Mouse (Mus musculus) intestine, postnatal 0 days (tissue): ENCODE measurements around the gene Pde4c. TPM values are rescaled to one million over a fixed set of nuclear protein-coding genes. Genes with fewer than 3 reads are reported as not detected.

Source experiments
- ATAC-seq: fragments of 200-750 bp; cut with Nextera tagmentation; 2 replicates; pipeline ENCODE4 v1.8.0; 2017; ENCODE audit warnings: mild to moderate bottlenecking, moderate TSS enrichment, moderate library complexity
- H3K27ac ChIP-seq: fragments of 300-500 bp; sonication (generic); 2 replicates; pipeline ENCODE4 v1.5.1; 2014; ENCODE audit warnings: mild to moderate bottlenecking, low read depth, low read length, moderate library complexity
- H3K27me3 ChIP-seq: fragments of 300-500 bp; sonication (generic); replicated peaks from 2 replicates; pipeline ENCODE4 v1.6.1; 2014; ENCODE audit warnings: low read length, mixed read lengths; ENCODE audit not compliant: control insufficient read depth, insufficient read depth
- H3K36me3 ChIP-seq: fragments of 300-500 bp; sonication (generic); 2 replicates; pipeline ENCODE4 v1.6.1; 2014; ENCODE audit warnings: mild to moderate bottlenecking, moderate library complexity; ENCODE audit not compliant: control insufficient read depth, insufficient read depth
- H3K4me1 ChIP-seq: fragments of 300-500 bp; sonication (generic); replicated peaks from 2 replicates; pipeline ENCODE4 v1.6.1; 2014; ENCODE audit warnings: antibody characterized with exemption, low read length, mixed read lengths; ENCODE audit not compliant: control insufficient read depth, insufficient read depth
- H3K4me2 ChIP-seq: fragments of 300-500 bp; sonication (generic); replicated peaks from 2 replicates; pipeline ENCODE4 v1.6.1; 2014; ENCODE audit warnings: low read depth, mild to moderate bottlenecking, moderate library complexity
- H3K4me3 ChIP-seq: fragments of 300-500 bp; sonication (generic); 2 replicates; pipeline ENCODE4 v1.5.1; 2014; ENCODE audit warnings: low read depth, low read length
- H3K9ac ChIP-seq: fragments of 300-500 bp; sonication (generic); 2 replicates; pipeline ENCODE4 v1.6.1; 2014; ENCODE audit warnings: mild to moderate bottlenecking, low read depth, low read length
- H3K9me3 ChIP-seq: fragments of 300-500 bp; sonication (generic); 2 replicates; pipeline ENCODE4 v1.6.1; 2016; ENCODE audit warnings: mixed run types; ENCODE audit not compliant: control insufficient read depth
- CTCF ChIP-seq: sonication (generic); IDR thresholded peaks from 2 replicates; pipeline ENCODE4 v1.5.1; 2016; ENCODE audit warnings: low read depth, mild to moderate bottlenecking, control low read depth, antibody characterized with exemption, moderate library complexity
- WGBS: fragments of 180-500 bp; shearing (Covaris S2); extraction: QIAGEN DNeasy Blood & Tissue Kit; methylation state at CpG from one replicate; pipeline ENCODE4 v1.1.7; 2014; 5-methylcytosine and 5-hydroxymethylcytosine counted together
- polyA plus RNA-seq: library from polyadenylated mRNA; unstranded; fragments of >200 nt; fragmentation: Nextera tagmentation; extraction: Ambion mirVana; gene quantifications from 2 replicates; pipeline ENCODE4 v1.2.1, GENCODE M21; 2015

Gene Pde4c
- polyA plus RNA-seq, 1 experiment from 2014 or later = 0.21 TPM

DNA sequence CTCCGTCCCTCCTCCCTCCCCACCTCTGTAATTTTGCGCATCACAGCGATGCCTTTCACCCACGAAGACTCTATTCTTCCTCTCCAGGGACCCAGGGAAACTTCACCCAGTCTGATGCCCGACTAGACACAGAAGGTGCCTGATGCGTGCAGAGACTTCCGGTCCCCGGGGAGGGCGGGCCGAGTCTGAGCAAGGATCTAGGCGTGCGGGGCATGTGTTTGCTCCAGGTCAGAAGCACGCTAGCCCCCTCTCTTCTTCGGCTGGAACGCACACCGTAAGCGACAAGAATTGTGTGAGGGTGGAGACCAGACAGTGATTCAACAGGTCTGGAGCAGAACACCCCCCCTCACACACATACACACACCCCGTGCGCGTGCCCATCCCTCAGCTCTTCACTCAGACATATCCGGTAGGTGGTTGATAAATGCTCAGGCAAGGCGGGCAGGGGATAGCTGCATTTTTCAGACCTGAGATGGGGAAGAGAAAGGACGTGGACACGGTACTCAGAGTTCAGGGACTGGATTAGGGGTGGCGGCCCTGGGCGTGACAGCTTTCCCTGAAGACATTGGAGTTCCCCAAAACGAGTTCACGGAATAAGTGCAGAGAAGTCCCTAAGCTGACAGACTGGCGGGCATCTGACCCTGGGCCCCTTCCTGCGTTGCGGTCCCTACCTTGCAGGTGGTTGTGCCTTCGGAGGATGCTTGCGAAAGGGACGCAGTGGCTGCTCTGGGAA is 42.5 kb downstream of the Pde4c start:
- Histone ChIP-seq H3K4me1 (0 out of 2 replicates have a peak, but pooled peaks cover 6% of the 10 kb centered on the region), H3K36me3 (peaks cover 42% of the 10 kb centered on the region), H3K27ac (peak overlapping the region; percentile 96; the same call in 1 of the 2 replicates), H3K9ac (peak overlapping the region; percentile 45), H3K4me3 (peak overlapping the region; percentile 53), H3K4me2 (peak overlapping the region; percentile 78), H3K27me3 (no peaks in the 10 kb centered on the region), H3K9me3 (no peaks in the 10 kb centered on the region)
- 2% methylated on average over 34 of the region's 34 CpGs for WGBS
- no peak for ATAC-seq
- TF ChIP-seq CTCF = no peak

DNA sequence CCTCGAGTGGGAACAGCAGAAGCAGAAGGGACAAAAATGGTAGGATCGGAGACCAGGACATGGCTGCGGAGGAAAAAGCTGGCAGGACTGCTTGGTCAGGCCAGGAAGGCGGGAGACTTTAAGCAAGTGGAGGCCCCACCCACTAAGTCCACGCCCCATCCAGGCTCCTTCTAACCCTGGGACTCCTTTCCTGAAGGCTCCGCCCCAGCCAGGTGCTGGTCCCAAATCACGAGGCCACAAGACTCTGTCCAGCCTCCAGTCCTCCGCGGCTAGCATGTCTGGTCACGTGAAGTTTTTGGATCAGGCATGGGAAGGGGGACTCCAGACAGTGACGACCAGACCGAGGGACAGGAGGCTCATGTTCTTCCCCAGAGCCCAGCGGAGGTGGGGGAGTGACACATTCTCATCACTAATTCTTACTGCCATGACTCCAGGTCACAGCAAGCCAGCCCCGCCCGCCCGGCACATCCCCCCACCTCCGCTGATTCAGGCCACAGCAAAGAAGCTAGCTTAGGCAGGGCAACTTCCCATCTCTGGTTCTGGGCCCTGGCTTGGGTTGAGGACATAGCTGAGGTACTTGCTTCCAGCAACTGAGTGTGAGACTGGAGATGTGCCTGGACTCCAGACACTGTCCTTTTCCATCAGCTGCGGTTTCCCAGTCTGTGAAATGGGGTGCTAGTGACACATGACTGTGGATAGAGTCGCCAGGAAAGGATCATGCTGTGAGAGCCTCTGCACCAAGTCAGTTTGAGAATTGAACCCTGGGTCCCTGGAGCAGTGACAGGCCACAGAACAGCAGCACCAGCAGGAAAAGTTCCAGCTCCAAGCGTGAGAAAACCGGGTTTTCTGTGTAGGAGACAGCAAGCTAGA is 43.3 kb downstream of the Pde4c start:
- Histone ChIP-seq H3K36me3 (peaks cover 50% of the 10 kb centered on the region), H3K4me3 (peak overlapping the region; percentile 53), H3K9me3 (no peaks in the 10 kb centered on the region), H3K4me1 (0 out of 2 replicates have a peak, but pooled peaks cover 6% of the 10 kb centered on the region), H3K27ac (peak overlapping the region; percentile 5; the same call in 1 of the 2 replicates), H3K4me2 (peak overlapping the region; percentile 78), H3K27me3 (no peaks in the 10 kb centered on the region), H3K9ac (peak overlapping the region; percentile 45)
- 14% methylated on average over 21 of the region's 21 CpGs for WGBS
- no peak for TF ChIP-seq CTCF
- ATAC-seq = peak; percentile 39

DNA sequence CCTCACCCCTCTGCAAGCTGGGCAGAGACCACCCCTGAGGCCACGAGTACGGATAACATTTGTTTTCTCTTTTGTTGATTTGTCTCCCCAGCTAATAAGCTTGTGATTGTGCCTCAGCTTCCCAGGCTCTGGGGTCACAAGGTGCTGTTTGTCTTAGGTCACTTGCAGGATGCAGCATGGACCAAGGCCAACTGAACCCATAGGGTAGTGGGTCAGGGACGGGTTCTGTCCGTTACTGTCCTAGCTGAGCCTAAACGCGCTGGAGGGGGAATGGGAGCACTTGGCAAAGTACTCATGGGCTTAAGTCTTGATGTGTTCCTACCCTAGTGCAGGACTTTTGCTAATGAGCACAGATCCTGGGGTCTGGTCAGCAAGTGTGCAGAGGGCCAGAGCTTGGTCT is 44.0 kb downstream of the Pde4c start:
- no peak for TF ChIP-seq CTCF
- Histone ChIP-seq H3K27me3 (no peaks in the 10 kb centered on the region), H3K27ac (no peak overlapping the region), H3K9ac (no peak overlapping the region), H3K9me3 (no peaks in the 10 kb centered on the region), H3K4me3 (no peak overlapping the region), H3K4me2 (no peak overlapping the region), H3K36me3 (peaks cover 57% of the 10 kb centered on the region), H3K4me1 (0 out of 2 replicates have a peak, but pooled peaks cover 6% of the 10 kb centered on the region)
- WGBS = 85% methylated on average over 6 of the region's 6 CpGs
- ATAC-seq = no peak

DNA sequence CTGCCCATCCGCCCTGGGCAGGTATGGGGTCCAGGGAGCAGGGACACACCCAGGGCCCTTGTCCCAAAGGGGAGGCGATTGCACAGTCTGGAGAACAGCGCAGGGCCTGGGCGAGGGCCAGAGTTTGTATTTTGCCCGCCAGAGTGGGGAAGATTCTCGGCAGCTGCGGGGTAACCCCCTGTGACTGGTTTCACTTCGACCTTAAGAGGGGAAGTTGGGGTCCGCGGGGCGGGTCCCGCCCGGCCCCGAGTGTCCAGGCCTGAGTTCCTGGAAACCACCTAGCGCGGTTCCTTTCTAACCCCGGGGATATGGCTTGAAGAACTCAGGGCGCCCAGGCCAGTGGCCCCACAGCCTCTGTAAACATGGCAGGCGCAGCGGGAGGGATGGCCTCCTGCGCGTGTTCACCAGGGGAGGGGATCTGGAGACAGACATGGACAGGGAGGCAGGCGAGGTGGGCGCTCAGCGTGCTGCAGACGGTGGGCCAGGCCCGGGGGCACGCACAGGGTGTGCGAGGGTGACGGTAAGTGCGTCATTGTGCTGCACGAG is 44.8 kb downstream of the Pde4c start:
- WGBS = 92% methylated on average over 32 of the region's 32 CpGs
- H3K27me3 ChIP-seq = no peaks in the 10 kb centered on the region
- peaks cover 53% of the 10 kb centered on the region for H3K36me3 ChIP-seq
- no peak overlapping the region for H3K4me3 ChIP-seq
- H3K9ac ChIP-seq = no peak overlapping the region
- peaks cover 8% of the 10 kb centered on the region; the same call in 1 of the 2 replicates for H3K4me1 ChIP-seq
- TF ChIP-seq CTCF = no peak
- no peak overlapping the region for H3K4me2 ChIP-seq
- ATAC-seq = no peak
- H3K9me3 ChIP-seq = no peaks in the 10 kb centered on the region
- H3K27ac ChIP-seq = no peak overlapping the region; the same call in 1 of the 2 replicates

DNA sequence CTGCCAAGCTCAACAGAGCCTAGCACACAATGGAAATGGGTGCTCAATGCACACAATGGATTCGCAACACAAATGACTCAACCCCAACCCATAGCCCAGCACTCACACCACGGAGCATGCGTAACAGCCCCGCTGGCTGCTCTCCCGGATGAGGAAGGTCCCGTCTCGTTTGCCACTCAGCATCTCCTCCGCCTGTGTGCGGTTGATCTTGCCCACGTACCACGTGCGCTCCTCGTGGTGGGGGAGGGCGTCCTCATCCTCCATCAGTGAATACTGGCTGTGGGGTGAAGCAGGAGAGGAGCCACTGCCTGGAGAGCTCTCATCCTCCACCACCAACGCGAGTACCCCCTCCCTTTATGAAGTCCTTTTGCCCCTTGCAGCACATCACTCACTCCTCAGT is 45.4 kb downstream of the Pde4c start:
- peaks cover 15% of the 10 kb centered on the region; the same call in 1 of the 2 replicates for H3K4me1 ChIP-seq
- H3K36me3 ChIP-seq = peaks cover 50% of the 10 kb centered on the region
- WGBS = 84% methylated on average over 16 of the region's 16 CpGs
- no peak for TF ChIP-seq CTCF
- H3K9ac ChIP-seq = no peak overlapping the region
- no peak overlapping the region for H3K4me2 ChIP-seq
- H3K9me3 ChIP-seq = no peaks in the 10 kb centered on the region
- no peak for ATAC-seq
- no peaks in the 10 kb centered on the region for H3K27me3 ChIP-seq
- H3K27ac ChIP-seq = no peak overlapping the region
- H3K4me3 ChIP-seq = no peak overlapping the region

DNA sequence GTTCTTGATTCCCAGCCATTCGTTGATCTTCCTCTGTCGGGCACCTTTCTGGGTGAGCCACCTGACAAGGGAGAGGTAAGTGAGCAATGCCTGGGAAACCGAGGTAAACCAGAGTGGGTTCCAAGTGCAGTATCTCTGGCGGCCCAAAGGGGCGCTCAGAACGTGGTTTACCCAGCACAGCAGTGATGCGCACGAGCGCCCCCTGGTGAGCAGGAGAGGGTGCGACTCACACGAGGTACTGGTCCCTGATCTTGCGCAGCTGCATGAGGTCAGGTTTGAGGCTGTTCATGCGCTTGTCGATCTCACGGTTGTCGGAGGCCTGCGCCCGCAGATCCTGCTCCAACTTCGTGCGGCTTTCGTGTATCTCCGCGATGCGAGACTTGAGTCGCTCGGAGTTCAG is 45.8 kb downstream of the Pde4c start:
- peaks cover 19% of the 10 kb centered on the region; the same call in 1 of the 2 replicates for H3K4me1 ChIP-seq
- WGBS = 6% methylated on average over 26 of the region's 26 CpGs

More for the DNA sequence above, 45.8 kb downstream of the Pde4c start:
- peak; percentile 100 for TF ChIP-seq CTCF
- peak; percentile 52; the same call in 1 of the 2 replicates for ATAC-seq
- H3K4me3 ChIP-seq = no peak overlapping the region
- H3K27ac ChIP-seq = no peak overlapping the region
- no peaks in the 10 kb centered on the region for H3K9me3 ChIP-seq
- no peak overlapping the region for H3K9ac ChIP-seq
- H3K4me2 ChIP-seq = no peak overlapping the region
- peaks cover 50% of the 10 kb centered on the region for H3K36me3 ChIP-seq
- H3K27me3 ChIP-seq = no peaks in the 10 kb centered on the region
